Mouse (Mus musculus) stomach, postnatal 0 days (tissue): ENCODE data around the gene Zpr1. TPM values are rescaled to one million over a fixed set of nuclear protein-coding genes. Genes with fewer than 3 reads are reported as not detected.

Experiments used
- ATAC-seq: fragments of 200-750 bp; cut with Nextera tagmentation; 2 replicates; pipeline ENCODE4 v1.8.0; 2017; ENCODE audit not compliant: low FRiP score, low TSS enrichment
- DNase-seq: peaks from one replicate; pipeline ENCODE4 v3.0.0-alpha.2; 2016; ENCODE audit warnings: low spot score
- H3K27ac ChIP-seq: fragments of 300-500 bp; sonication (generic); replicated peaks from 2 replicates; pipeline ENCODE4 v1.5.1; 2014; ENCODE audit warnings: mild to moderate bottlenecking, control low read depth
- H3K27me3 ChIP-seq: fragments of 300-500 bp; sonication (generic); 2 replicates; pipeline ENCODE4 v1.6.1; 2014; ENCODE audit warnings: low read length; ENCODE audit not compliant: control insufficient read depth, insufficient read depth
- H3K36me3 ChIP-seq: fragments of 300-500 bp; sonication (generic); 2 replicates; pipeline ENCODE4 v1.6.1; 2014; ENCODE audit warnings: low read length, mixed read lengths; ENCODE audit not compliant: control insufficient read depth, insufficient read depth
- H3K4me1 ChIP-seq: fragments of 300-500 bp; sonication (generic); replicated peaks from 2 replicates; pipeline ENCODE4 v1.6.1; 2014; ENCODE audit warnings: antibody characterized with exemption; ENCODE audit not compliant: control insufficient read depth, insufficient read depth
- H3K4me2 ChIP-seq: fragments of 300-500 bp; sonication (generic); replicated peaks from 2 replicates; pipeline ENCODE4 v1.6.1; 2014; ENCODE audit warnings: low read depth, mild to moderate bottlenecking, control low read depth, moderate library complexity
- H3K4me3 ChIP-seq: fragments of 300-500 bp; sonication (generic); 2 replicates; pipeline ENCODE4 v1.5.1; 2014; ENCODE audit warnings: low read depth, low read length, control low read depth
- H3K9ac ChIP-seq: fragments of 300-500 bp; sonication (generic); 2 replicates; pipeline ENCODE4 v1.6.1; 2014; ENCODE audit warnings: mild to moderate bottlenecking, low read length, control low read depth, mixed read lengths
- H3K9me3 ChIP-seq: fragments of 300-500 bp; sonication (generic); 2 replicates; pipeline ENCODE4 v1.6.1; 2016; ENCODE audit warnings: low read length; ENCODE audit not compliant: control insufficient read depth
- CTCF ChIP-seq: IDR thresholded peaks from 2 replicates; pipeline ENCODE4 v1.5.1; 2016; ENCODE audit warnings: antibody characterized with exemption, low read depth, mild to moderate bottlenecking, moderate library complexity
- EP300 ChIP-seq: optimal IDR thresholded peaks from 2 replicates; pipeline ENCODE3; 2016; ENCODE audit warnings: antibody characterized with exemption
- WGBS: fragments of 180-500 bp; shearing (Covaris S2); extraction: QIAGEN DNeasy Blood & Tissue Kit; methylation state at CpG from one replicate; pipeline ENCODE4 v1.1.7; 2014; 5-methylcytosine and 5-hydroxymethylcytosine counted together
- polyA plus RNA-seq: library from polyadenylated mRNA; unstranded; fragments of >200 nt; fragmentation: Nextera tagmentation; extraction: Ambion mirVana; gene quantifications from 2 replicates; pipeline ENCODE4 v1.2.1, GENCODE M21; 2015

The Zpr1 gene
- 30.8 and 32.6 TPM in 2 replicates for polyA plus RNA-seq

DNA sequence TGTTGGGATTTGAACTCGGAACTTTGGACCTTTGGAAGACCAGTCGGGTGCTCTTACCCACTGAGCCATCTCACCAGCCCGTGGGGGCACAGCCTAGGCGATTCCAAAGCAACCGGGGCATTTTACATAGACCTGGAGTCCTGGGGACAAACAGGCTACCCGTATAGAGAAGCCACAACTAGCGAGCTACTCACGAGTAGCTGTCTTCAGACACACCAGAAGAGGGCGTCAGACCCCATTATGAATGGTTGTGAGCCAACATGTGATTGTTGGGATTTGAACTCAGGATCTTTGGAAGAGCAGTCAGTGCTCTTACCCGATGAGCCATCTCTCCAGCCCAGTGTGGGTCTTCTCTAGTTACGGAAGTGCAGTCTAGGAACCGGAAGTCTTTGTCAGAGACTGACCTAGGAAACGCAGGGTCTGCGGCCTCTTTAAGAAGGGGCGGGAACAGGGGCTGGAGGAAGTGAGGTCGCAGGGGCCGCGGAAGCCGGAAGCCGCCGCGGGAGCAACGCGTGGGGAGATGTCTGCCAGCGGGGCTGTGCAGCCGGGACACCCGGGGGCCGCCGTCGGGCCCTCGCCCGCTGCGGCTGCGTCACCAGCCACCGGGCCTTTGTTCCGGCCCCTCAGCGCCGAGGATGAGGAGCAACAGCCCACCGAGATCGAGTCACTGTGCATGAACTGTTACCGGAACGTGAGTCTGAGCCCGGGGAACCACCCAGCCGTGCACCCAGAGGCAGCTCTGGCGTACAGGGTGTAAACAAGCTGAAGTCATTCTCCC is at the start of gene Zpr1:
Gene Zpr1 (plus strand): TSS at position 388 of the 778 bp plus-strand sequence.
- Histone ChIP-seq H3K4me2 (peak within 1 kb of the TSS; percentile 77), H3K27ac (peak within 1 kb of the TSS; percentile 77), H3K4me3 (peak within 1 kb of the TSS; percentile 67), H3K36me3 (peaks cover 12% of the 10 kb centered on the region), H3K9ac (peak within 1 kb of the TSS; percentile 76), H3K27me3 (no peaks in the 10 kb centered on the region), H3K4me1 (no peaks in the 10 kb centered on the region; the same call in 1 of the 2 replicates), H3K9me3 (no peaks in the 10 kb centered on the region)
- DNase-seq: peak; percentile 92
- WGBS: 5% methylated on average over 43 of the region's 45 CpGs
- peak; percentile 95 for ATAC-seq
- TF ChIP-seq CTCF (peak; percentile 62), EP300 (no peak)

DNA sequence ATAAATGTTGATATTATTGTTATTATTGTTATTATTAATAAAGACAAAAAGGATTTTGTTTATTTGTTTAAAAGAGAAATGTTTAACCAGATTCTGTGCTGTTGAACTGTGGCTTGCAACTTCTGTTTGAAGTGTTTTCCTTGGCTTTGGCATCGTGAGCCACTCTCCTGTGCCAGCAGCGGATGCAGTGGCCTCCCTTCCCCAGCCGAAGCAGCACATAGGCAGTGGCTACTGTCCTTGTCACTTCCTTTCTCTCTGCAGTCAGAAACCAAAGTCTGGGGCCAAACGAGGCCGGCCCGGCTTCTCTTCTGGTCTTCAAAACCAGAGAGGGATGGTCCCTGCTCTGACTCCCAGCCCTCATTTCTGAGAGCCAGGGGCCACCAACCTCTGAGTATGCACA is 49.8 kb upstream of the Zpr1 start:
- WGBS: 88% methylated on average over 6 of the region's 6 CpGs
- H3K27me3 ChIP-seq: no peaks in the 10 kb centered on the region
- no peaks in the 10 kb centered on the region for H3K9me3 ChIP-seq
- no peak overlapping the region for H3K4me2 ChIP-seq
- TF ChIP-seq CTCF (no peak), EP300 (no peak)
- H3K27ac ChIP-seq: no peak overlapping the region
- no peaks in the 10 kb centered on the region for H3K4me1 ChIP-seq
- no peak overlapping the region for H3K9ac ChIP-seq
- H3K36me3 ChIP-seq: peaks cover 4% of the 10 kb centered on the region
- no peak overlapping the region for H3K4me3 ChIP-seq
- DNase-seq (no peak), ATAC-seq (no peak)

DNA sequence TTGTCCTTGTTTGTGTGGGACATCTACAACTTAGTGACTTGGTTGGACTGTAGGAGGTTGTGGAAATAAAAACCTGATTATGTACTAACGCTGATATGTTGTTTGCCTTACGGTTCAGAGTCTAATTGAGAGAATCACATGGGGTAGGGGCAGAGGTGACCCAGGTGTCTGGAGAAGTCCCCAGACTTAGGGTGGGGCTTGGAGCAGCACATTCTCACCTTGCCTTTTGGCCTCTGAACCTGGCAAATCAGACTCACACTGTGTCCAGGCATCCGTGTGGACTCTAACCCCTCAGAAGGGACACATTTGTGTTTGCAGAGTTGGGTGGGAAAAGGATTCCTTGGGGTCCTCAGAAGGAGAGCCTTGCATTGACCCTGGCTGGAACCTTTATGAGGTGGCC is 48.8 kb upstream of the Zpr1 start:
- TF ChIP-seq CTCF (no peak), EP300 (no peak)
- H3K4me3 ChIP-seq: no peak overlapping the region
- no peak for ATAC-seq
- no peak for DNase-seq
- H3K27ac ChIP-seq: no peak overlapping the region
- peaks cover 4% of the 10 kb centered on the region for H3K36me3 ChIP-seq
- WGBS: 66% methylated on average over 3 of the region's 3 CpGs
- H3K9ac ChIP-seq: no peak overlapping the region
- no peaks in the 10 kb centered on the region for H3K4me1 ChIP-seq
- no peaks in the 10 kb centered on the region for H3K9me3 ChIP-seq
- no peak overlapping the region for H3K4me2 ChIP-seq
- H3K27me3 ChIP-seq: no peaks in the 10 kb centered on the region

DNA sequence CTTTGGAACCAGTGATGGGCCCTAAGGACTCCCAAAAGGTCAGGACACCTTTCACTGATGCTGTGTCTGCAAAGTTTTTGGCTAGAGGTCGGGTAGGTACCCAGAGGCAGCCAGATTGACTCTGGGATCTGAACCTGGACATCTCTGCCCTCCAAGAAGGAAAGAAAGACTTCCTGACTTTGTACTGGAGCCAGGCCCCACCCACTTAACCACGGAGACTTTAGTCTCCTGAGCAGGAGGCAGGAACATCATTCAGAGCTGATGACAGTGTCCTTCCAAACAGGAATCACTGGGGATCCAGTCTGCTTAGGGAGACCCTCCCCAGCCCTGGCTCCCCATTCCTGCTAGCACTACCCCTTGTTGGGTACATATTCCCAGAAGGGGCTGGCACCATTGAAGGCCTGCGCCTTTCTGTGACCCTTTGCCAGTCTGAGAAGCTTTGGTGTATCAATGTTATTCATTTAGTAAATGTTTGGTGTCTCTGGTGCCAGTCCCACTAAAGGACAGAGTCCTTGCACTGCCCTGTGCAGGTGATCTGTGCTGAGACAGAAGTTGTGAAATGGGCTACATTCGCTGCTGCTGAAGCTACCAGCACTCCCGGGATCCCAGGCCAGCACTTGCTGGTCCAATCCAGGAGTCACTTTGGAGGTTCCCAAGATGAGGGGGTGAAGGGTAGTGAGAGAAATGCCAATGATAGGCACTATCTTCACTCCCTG is 47.8 kb upstream of the Zpr1 start:
- DNase-seq (no peak), ATAC-seq (no peak)
- TF ChIP-seq EP300 (no peak), CTCF (no peak)
- Histone ChIP-seq H3K4me2 (no peak overlapping the region), H3K9me3 (no peaks in the 10 kb centered on the region), H3K36me3 (peaks cover 4% of the 10 kb centered on the region), H3K4me3 (no peak overlapping the region), H3K27me3 (no peaks in the 10 kb centered on the region), H3K9ac (no peak overlapping the region), H3K4me1 (0 out of 2 replicates have a peak, but pooled peaks cover 2% of the 10 kb centered on the region), H3K27ac (no peak overlapping the region)
- WGBS: 58% methylated on average over 5 of the region's 5 CpGs

DNA sequence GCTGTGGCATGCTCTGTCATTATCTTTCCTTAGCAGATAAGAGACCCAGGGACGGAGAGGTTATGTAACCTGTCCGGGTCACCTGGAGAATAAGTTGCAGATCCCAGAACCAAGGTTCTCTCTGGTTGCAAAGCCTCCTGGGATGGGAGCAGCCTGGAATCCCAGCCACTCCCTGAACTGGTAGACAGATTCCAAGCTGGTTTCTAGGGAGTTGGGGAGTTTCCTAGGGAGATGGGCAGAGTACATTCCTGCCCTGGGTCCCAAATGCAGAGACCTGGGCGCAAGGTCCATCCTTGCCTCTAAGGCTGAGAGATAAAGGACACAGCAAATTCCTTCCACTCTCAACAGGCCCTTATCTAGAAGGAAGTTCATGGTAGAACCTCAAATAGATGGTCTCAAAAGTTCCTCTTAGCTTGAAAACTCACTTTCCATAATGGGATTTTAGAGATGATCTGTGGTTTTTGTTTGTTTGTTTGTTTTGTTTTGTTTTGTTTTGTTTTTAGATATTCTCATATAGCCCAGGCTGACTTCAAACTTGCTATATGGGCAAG is 45.7 kb upstream of the Zpr1 start:
- TF ChIP-seq CTCF (no peak), EP300 (no peak)
- ATAC-seq (no peak), DNase-seq (no peak)
- Histone ChIP-seq H3K4me1 (0 out of 2 replicates have a peak, but pooled peaks cover 2% of the 10 kb centered on the region), H3K9me3 (no peaks in the 10 kb centered on the region), H3K4me3 (no peak overlapping the region), H3K27ac (no peak overlapping the region), H3K36me3 (no peaks in the 10 kb centered on the region), H3K4me2 (no peak overlapping the region), H3K9ac (no peak overlapping the region), H3K27me3 (no peaks in the 10 kb centered on the region)
- 79% methylated on average over 3 of the region's 3 CpGs for WGBS
